Mouse (Mus musculus): Measurements from ENCODE around the gene Arl4d. TPM values are rescaled to one million over a fixed set of nuclear protein-coding genes. Genes with fewer than 3 reads are reported as not detected.
"Not testable (repeated sequence)": the region's sequence is repeated elsewhere in the genome, so short reads cannot be mapped to it uniquely, and the experiment has no call there.

Arl4d gene
- polyA plus RNA-seq, 1 experiment from 2014 or later, result 2.8 TPM

DNA sequence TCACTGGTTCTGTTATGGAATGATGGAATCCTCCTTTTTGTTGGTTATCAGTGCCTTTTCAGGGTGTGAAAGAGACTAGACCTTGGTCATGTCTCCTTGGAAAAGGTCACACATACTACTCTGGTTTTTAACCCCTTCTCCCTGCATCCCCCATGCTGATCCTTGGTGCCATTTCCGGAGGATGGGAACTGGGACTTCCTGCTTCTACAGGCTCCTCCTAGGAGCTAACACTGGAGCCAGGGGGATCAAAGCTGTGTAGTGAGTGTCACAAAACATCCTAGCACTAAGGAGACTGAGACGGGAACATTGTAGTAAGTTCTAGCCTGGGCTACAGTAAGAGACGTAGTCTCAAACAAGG, 7.8 kb upstream of the Arl4d start:
- H3K9ac ChIP-seq, result peak overlapping the region; percentile 51; the same call in 1 of the 2 replicates
- peak; percentile 27; the same call in 1 of the 2 replicates for ATAC-seq (ENCODE audit: insufficient read depth)
- no peaks in the 10 kb centered on the region for H3K27me3 ChIP-seq (ENCODE audit: insufficient read depth, low read length)
- no peak for TF ChIP-seq CTCF (IDR thresholded peaks at IDR 0.05; ENCODE audit: low read depth)
- no peak for DNase-seq
- peak overlapping the region; percentile 8; the same call in 1 of the 2 replicates for H3K4me3 ChIP-seq (ENCODE audit: low read depth, low read length)
- H3K9me3 ChIP-seq (ENCODE audit: low read depth, low read length), result no peaks in the 10 kb centered on the region
- H3K4me1 ChIP-seq (ENCODE audit: insufficient read depth), result no peaks in the 10 kb centered on the region
- H3K4me2 ChIP-seq, result peak overlapping the region; percentile 58
- peak overlapping the region; percentile 93 for H3K27ac ChIP-seq (ENCODE audit: low read depth)
- 3% methylated on average over 3 of the region's 3 CpGs for WGBS
- no peaks in the 10 kb centered on the region for H3K36me3 ChIP-seq (ENCODE audit: insufficient read depth)

DNA sequence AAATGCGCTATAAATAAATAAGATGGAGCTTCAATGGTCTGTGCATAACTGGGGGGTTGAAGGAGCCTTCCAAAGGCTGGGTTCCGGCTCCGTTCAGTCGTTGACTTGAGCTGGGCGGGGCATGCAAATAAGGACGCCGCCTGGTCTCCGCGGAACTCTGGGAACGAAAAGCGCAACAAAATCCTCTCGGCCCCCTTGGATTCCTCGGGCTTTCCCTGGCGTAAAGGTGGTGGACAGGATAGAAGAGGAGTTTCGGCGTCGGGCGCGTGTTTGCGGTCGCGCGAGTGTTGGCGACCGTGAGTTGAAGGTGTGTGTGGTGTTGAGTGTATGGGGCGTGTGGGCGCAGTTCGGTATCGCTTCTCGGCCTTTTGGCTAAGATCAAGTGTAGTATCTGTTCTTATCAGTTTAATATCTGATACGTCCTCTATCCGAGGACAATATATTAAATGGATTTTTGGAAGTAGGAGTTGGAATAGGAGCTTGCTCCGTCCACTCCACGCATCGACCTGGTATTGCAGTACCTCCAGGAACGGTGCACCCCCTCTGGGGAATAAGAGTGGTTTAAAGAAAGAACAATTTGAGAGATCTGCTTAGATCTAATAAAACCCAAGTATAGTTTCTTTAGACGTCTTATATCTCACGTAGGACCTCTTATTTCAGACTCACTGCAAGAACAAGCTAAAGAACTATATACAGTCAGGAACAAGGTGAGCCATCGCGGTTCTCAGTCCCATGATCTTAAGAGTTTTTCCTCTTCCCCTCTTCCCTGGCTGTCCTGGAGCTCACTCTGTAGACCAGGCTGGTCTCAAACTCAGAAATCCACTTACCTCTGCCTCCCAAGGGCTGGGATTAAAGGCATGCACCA, 7.2 kb upstream of the Arl4d start:
- ATAC-seq (ENCODE audit: insufficient read depth) (peak; percentile 94), DNase-seq (peak; percentile 94)
- under 1% methylated on average over 38 of the region's 40 CpGs for WGBS
- not testable (repeated sequence) for H3K9me3 ChIP-seq (ENCODE audit: low read depth, low read length); H3K4me1 ChIP-seq (ENCODE audit: insufficient read depth); H3K36me3 ChIP-seq (ENCODE audit: insufficient read depth); H3K27me3 ChIP-seq (ENCODE audit: insufficient read depth, low read length)
- peak overlapping the region; percentile 8; the same call in 1 of the 2 replicates for H3K4me3 ChIP-seq (ENCODE audit: low read depth, low read length)
- peak overlapping the region; percentile 51 for H3K9ac ChIP-seq
- H3K27ac ChIP-seq (ENCODE audit: low read depth), result peak overlapping the region; percentile 93
- peak overlapping the region; percentile 58 for H3K4me2 ChIP-seq

GRCm38 (mm10) chr11:101658751-101659558, 6.4 kb upstream of the Arl4d start:
- Histone ChIP-seq H3K4me3 (ENCODE audit: low read depth, low read length) (no peak overlapping the region), H3K36me3 (ENCODE audit: insufficient read depth) (no peaks in the 10 kb centered on the region), H3K9me3 (ENCODE audit: low read depth, low read length) (no peaks in the 10 kb centered on the region), H3K27ac (ENCODE audit: low read depth) (peak overlapping the region; percentile 27; the same call in 1 of the 2 replicates), H3K4me2 (no peak overlapping the region), H3K9ac (no peak overlapping the region), H3K4me1 (ENCODE audit: insufficient read depth) (no peaks in the 10 kb centered on the region), H3K27me3 (ENCODE audit: insufficient read depth, low read length) (no peaks in the 10 kb centered on the region)
- 31% methylated on average over 10 of the region's 10 CpGs for WGBS
- peak; percentile 12; the same call in 1 of the 2 replicates for ATAC-seq (ENCODE audit: insufficient read depth)
- DNase-seq, result peak; percentile 93
- TF ChIP-seq CTCF (IDR thresholded peaks at IDR 0.05; ENCODE audit: low read depth), result peak; percentile 84

- 51% methylated on average over 7 of the region's 7 CpGs for WGBS
- Histone ChIP-seq H3K27me3 (ENCODE audit: insufficient read depth, low read length) (no peaks in the 10 kb centered on the region), H3K27ac (ENCODE audit: low read depth) (no peak overlapping the region), H3K9me3 (ENCODE audit: low read depth, low read length) (no peaks in the 10 kb centered on the region), H3K4me1 (ENCODE audit: insufficient read depth) (no peaks in the 10 kb centered on the region), H3K4me2 (no peak overlapping the region), H3K36me3 (ENCODE audit: insufficient read depth) (no peaks in the 10 kb centered on the region), H3K4me3 (ENCODE audit: low read depth, low read length) (no peak overlapping the region), H3K9ac (no peak overlapping the region)
- ATAC-seq (ENCODE audit: insufficient read depth) (no peak), DNase-seq (no peak)
- TF ChIP-seq CTCF (IDR thresholded peaks at IDR 0.05; ENCODE audit: low read depth), result no peak
These were observed 4.2 kb upstream of the Arl4d start for GRCm38 (mm10) chr11:101661191-101661590.

GRCm38 (mm10) chr11:101661786-101662185, 3.6 kb upstream of the Arl4d start:
- 16% methylated on average over 5 of the region's 5 CpGs for WGBS
- H3K9ac ChIP-seq, result no peak overlapping the region
- no peak for ATAC-seq (ENCODE audit: insufficient read depth)

DNA sequence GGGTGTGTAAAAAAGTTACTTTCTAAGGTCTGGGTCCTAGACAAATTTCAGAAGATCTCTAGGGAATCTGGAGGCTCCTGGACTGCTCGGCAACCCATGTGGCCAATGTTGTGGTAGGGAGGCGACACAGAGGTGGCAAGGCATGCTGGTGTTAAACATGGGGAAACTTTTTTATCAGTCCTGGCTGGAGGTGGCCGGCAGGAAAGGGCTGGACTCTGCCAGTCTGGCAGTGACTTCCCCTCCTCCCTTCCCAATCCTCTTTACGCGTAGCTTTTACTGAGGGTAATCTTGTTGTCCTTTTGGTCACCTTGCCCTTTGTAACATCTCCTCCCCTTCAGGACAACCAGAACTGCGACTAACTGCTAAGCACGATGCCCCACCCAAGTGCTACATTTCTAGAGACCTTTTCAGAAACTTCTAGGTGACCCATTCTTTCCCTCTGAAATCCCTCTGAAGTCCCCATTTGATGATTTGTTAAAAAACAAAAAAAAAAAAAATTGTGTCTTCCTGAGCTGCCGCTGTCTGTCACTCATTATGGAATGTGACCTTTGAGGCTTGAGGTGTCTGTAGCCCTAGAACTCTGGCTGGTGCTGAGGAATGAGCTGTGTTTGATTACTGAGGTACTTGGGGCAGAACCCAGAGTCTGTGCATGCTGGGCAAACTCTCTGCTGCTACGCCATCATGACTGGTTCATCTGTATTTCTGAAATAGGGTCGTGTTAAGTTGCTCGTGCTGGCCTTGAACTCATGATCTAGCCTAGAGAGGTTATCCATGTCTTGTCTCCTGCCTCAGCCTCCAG, 1.9 kb upstream of the Arl4d start:
- Histone ChIP-seq H3K36me3 (ENCODE audit: insufficient read depth) (no peaks in the 10 kb centered on the region), H3K4me2 (no peak overlapping the region), H3K4me1 (ENCODE audit: insufficient read depth) (0 out of 2 replicates have a peak, but pooled peaks cover 2% of the 10 kb centered on the region), H3K27ac (ENCODE audit: low read depth) (no peak overlapping the region), H3K9ac (no peak overlapping the region), H3K9me3 (ENCODE audit: low read depth, low read length) (no peaks in the 10 kb centered on the region), H3K27me3 (ENCODE audit: insufficient read depth, low read length) (no peaks in the 10 kb centered on the region), H3K4me3 (ENCODE audit: low read depth, low read length) (no peak overlapping the region)
- ATAC-seq (ENCODE audit: insufficient read depth), result no peak
- TF ChIP-seq CTCF (IDR thresholded peaks at IDR 0.05; ENCODE audit: low read depth), result no peak
- no peak for DNase-seq
- 18% methylated on average over 11 of the region's 11 CpGs for WGBS

More at GRCm38 (mm10) chr11:101661786-101662185, 3.6 kb upstream of the Arl4d start:
- TF ChIP-seq CTCF (IDR thresholded peaks at IDR 0.05; ENCODE audit: low read depth), result no peak
- no peaks in the 10 kb centered on the region for H3K27me3 ChIP-seq (ENCODE audit: insufficient read depth, low read length)
- H3K4me2 ChIP-seq, result no peak overlapping the region
- DNase-seq, result no peak
- no peaks in the 10 kb centered on the region for H3K4me1 ChIP-seq (ENCODE audit: insufficient read depth)
- H3K4me3 ChIP-seq (ENCODE audit: low read depth, low read length), result no peak overlapping the region
- H3K27ac ChIP-seq (ENCODE audit: low read depth), result no peak overlapping the region
- H3K9me3 ChIP-seq (ENCODE audit: low read depth, low read length), result no peaks in the 10 kb centered on the region
- no peaks in the 10 kb centered on the region for H3K36me3 ChIP-seq (ENCODE audit: insufficient read depth)
